Mouse (Mus musculus) testis, adult 2 months (tissue): ENCODE measurements around the gene Trim50.

Source experiments
- CTCF ChIP-seq: fragments of 200-500 bp; IDR thresholded peaks from 2 replicates; pipeline ENCODE4 v1.5.1; 2012; ENCODE audit warnings: low read depth, mild to moderate bottlenecking, inconsistent platforms, low read length, moderate library complexity; ENCODE audit not compliant: control insufficient read depth, insufficient read depth, insufficient replicate concordance
- POLR2A ChIP-seq: fragments of 200-500 bp; IDR thresholded peaks from 2 replicates; pipeline ENCODE4 v1.6.1; 2012; ENCODE audit warnings: low read depth, mild to moderate bottlenecking, inconsistent platforms, low read length, moderate library complexity; ENCODE audit not compliant: control insufficient read depth

DNA sequence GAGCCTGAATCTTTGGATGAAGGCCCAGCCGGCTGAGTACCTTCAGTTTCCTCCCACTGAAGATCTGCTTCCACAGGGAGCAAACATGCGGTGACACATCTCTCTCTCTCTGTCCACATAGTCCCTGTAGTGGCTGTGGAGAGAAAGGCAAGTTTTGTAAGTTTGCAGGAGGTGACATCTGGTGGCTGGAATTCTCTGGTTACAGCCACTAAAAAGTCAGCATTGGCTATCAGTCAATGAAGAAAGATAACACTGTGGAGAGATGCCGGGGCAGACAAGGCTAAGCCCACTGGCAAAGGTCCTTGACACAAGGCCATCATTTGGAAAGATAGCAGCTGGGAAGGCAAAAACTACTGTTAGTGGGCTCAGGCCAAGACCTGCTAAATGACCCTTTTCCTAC lies 15.5 kb upstream of the Trim50 start:
- TF ChIP-seq POLR2A, result no peak
- TF ChIP-seq CTCF, result no peak
